Mouse (Mus musculus) lung, adult 2 months (tissue): ENCODE results near the gene Atf6.

Source experiments
- CTCF ChIP-seq: fragments of 200-500 bp; IDR thresholded peaks from 2 replicates; pipeline ENCODE4 v1.5.1; 2011; ENCODE audit warnings: mild to moderate bottlenecking, low read length, control low read depth; ENCODE audit not compliant: insufficient read depth
- POLR2A ChIP-seq: fragments of 200-500 bp; IDR thresholded peaks from 2 replicates; pipeline ENCODE4 v1.6.1; 2011; ENCODE audit warnings: low read depth, mild to moderate bottlenecking, control low read depth, low read length, borderline replicate concordance; ENCODE audit errors: extremely low read depth

DNA sequence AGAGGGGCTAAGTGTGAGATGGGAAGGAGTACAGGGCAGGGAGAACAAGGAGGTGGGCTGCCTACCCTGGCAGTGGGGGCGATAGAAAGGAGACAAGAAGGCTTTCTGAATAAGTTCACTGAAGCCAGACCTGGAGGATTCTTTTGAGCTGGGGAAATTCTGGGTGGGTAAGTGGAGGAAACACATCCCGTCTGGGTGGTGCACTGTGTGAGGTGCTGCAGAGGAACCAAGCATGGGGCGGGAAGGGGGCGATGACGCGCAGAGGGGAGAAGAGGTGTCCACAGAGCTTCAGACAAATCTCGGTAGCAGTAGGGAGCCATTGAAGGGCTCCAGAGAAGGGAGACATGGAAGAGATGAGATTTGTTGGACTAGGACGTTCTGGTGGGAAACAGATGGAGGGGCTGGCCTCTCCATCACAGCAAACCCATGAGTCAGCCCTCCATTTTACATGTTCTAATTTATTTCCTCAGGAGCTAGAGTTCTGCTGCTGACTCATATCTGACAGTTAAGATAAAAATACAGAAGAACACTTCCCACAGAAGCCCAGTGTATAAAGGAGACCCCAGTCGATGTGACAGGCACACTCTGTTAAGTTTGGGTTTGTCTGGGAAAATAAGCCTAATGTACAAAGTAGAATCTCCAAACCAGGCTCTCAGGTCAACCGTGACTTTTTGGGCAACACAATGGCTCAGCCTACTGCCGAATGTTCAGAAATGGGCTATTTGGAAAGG lies 135.5 kb downstream of the Atf6 start:
- TF ChIP-seq CTCF (no peak), POLR2A (no peak)
